Mouse (Mus musculus) midbrain, embryonic 15.5 days (tissue): Measurements from ENCODE around the gene Dner. TPM values are rescaled to one million over a fixed set of nuclear protein-coding genes. Genes with fewer than 3 reads are reported as not detected.

Experiments used
- ATAC-seq: fragments of 200-750 bp; cut with Nextera tagmentation; replicated peaks from 2 replicates; pipeline ENCODE4 v1.8.0; 2017; ENCODE audit warnings: moderate TSS enrichment
- H3K27ac ChIP-seq: fragments of 300-500 bp; sonication (generic); 2 replicates; pipeline ENCODE4 v1.5.1; 2015; ENCODE audit warnings: mild to moderate bottlenecking, inconsistent platforms
- H3K27me3 ChIP-seq: fragments of 300-500 bp; sonication (generic); replicated peaks from 2 replicates; pipeline ENCODE4 v1.6.1; 2015; ENCODE audit warnings: inconsistent platforms
- H3K36me3 ChIP-seq: fragments of 300-500 bp; sonication (generic); replicated peaks from 2 replicates; pipeline ENCODE4 v1.6.1; 2015; ENCODE audit warnings: inconsistent platforms
- H3K4me1 ChIP-seq: fragments of 300-500 bp; sonication (generic); 2 replicates; pipeline ENCODE4 v1.6.1; 2015; ENCODE audit warnings: inconsistent platforms
- H3K4me2 ChIP-seq: fragments of 300-500 bp; sonication (generic); 2 replicates; pipeline ENCODE4 v1.6.1; 2015; ENCODE audit warnings: inconsistent platforms, mild to moderate bottlenecking, moderate library complexity
- H3K4me3 ChIP-seq: fragments of 300-500 bp; sonication (generic); 2 replicates; pipeline ENCODE4 v1.5.1; 2015; ENCODE audit warnings: mild to moderate bottlenecking, inconsistent platforms
- H3K9ac ChIP-seq: fragments of 300-500 bp; sonication (generic); 2 replicates; pipeline ENCODE4 v1.6.1; 2015; ENCODE audit warnings: mild to moderate bottlenecking, inconsistent platforms
- H3K9me3 ChIP-seq: fragments of 300-500 bp; sonication (generic); 2 replicates; pipeline ENCODE4 v1.6.1; 2016; ENCODE audit warnings: inconsistent platforms
- WGBS: fragments of 180-500 bp; shearing (Covaris S2); methylation state at CpG from one replicate; pipeline ENCODE4 v1.1.7; 2015; ENCODE audit warnings: mixed read lengths; 5-methylcytosine and 5-hydroxymethylcytosine counted together
- polyA plus RNA-seq: library from polyadenylated mRNA; unstranded; fragments of >200 nt; fragmentation: Nextera tagmentation; extraction: Ambion mirVana; gene quantifications from 2 replicates; pipeline ENCODE4 v1.2.1, GENCODE M21; 2015

Gene Dner
- polyA plus RNA-seq, 1 experiment from 2014 or later = 291 TPM

DNA sequence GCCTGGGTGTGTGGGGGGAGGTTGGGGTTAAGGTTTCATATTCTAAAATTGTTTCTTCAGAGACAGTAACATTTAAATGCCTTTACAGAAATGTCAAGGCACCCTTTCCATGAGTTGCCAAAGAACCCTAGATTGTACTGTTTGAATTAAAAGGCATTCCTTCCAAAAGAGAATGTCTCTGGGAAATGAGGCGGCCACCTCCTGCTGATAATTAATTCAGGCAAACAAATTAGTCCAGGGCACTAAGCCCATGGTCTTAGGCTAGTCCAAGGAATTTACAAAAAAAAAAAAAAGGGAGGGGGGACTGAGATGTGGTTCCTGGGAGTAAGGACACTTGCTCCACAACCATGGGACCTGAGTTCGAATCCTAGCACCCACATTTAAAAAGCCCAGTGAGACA is 273.1 kb downstream of the Dner start:
- Histone ChIP-seq H3K27me3 (no peaks in the 10 kb centered on the region), H3K36me3 (0 out of 2 replicates have a peak, but pooled peaks cover 2% of the 10 kb centered on the region)
- 63% methylated on average over 2 of the region's 2 CpGs for WGBS

DNA sequence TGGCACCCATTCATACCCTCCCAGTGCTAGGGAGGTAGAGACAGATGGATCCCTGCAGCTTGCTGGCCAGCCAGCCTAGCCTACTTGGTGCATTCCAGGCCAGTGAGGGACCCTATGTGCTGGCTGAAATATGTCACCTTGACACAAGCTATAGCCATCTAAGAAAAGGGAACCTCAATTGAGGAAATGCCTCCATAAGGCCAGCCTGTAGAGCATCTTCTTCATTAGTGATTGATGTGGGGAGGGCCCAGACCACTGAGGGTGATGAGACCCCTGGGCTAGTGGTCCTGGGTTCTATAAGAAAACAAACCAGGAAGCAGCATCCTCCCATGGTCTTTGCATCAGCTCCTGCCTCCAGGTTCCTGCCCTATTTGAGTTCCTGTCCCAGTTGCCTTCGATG is 274.2 kb downstream of the Dner start:
- no peak overlapping the region for H3K4me2 ChIP-seq
- no peak for ATAC-seq
- 0 out of 2 replicates have a peak, but pooled peaks cover 2% of the 10 kb centered on the region for H3K36me3 ChIP-seq
- no peak overlapping the region for H3K9ac ChIP-seq
- no peaks in the 10 kb centered on the region for H3K27me3 ChIP-seq
- WGBS = 92% methylated on average over 1 of the region's 1 CpGs
- no peaks in the 10 kb centered on the region for H3K4me1 ChIP-seq
- no peak overlapping the region for H3K4me3 ChIP-seq
- no peaks in the 10 kb centered on the region for H3K9me3 ChIP-seq
- H3K27ac ChIP-seq = no peak overlapping the region

More for the DNA sequence above, 273.1 kb downstream of the Dner start:
- no peak overlapping the region for H3K9ac ChIP-seq
- H3K4me3 ChIP-seq = no peak overlapping the region
- H3K9me3 ChIP-seq = no peaks in the 10 kb centered on the region
- peak; percentile 31; the same call in 1 of the 2 replicates for ATAC-seq
- no peak overlapping the region for H3K27ac ChIP-seq
- no peak overlapping the region for H3K4me2 ChIP-seq
- no peaks in the 10 kb centered on the region for H3K4me1 ChIP-seq

DNA sequence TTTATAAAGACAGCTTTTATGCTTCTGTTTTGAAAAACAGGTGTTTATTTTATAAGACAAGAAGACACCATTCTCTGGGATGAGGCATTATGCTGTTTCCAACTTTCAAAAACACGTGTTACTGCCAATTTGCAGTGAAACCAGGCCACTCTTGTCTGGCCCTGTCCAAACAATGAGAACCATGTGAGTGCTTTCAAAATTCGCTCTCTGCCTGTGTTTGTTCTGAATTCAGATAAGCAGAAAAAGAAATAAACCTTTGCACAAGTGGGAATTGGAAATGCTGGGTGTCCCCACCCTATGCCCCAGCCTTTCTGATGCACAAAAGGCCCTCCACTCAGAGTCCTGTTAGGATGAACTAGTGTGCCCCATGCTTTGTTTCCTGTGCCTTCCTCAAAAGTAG is 276.6 kb downstream of the Dner start:
- no peak overlapping the region for H3K4me2 ChIP-seq
- H3K4me3 ChIP-seq = no peak overlapping the region
- H3K27me3 ChIP-seq = no peaks in the 10 kb centered on the region
- H3K9ac ChIP-seq = no peak overlapping the region
- ATAC-seq = no peak
- H3K4me1 ChIP-seq = no peaks in the 10 kb centered on the region
- H3K36me3 ChIP-seq = no peaks in the 10 kb centered on the region
- H3K9me3 ChIP-seq = no peaks in the 10 kb centered on the region
- 62% methylated on average over 2 of the region's 2 CpGs for WGBS
- 0 out of 2 replicates have a peak overlapping the region, but pooled peaks have one; percentile 23 for H3K27ac ChIP-seq

DNA sequence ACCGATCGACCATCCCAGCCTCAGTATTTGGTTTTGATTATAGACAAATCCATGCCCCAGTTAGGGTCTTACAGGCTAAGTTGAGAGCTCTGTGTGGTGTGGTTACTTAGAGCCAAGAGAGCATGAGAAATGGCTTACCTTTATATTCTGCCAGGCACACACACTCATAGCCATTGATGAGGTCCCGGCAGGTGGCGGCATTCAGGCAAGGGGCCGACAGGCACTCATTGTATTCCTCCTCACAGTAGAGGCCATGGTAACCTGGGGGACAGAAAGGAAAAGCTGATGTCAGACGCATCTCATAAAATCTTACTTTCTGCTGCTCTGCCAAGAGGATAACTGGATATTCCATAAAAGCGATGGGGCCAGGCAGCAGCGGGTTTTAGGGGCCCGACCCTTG is 277.5 kb downstream of the Dner start:
- Histone ChIP-seq H3K27ac (no peak overlapping the region), H3K4me1 (no peaks in the 10 kb centered on the region), H3K27me3 (no peaks in the 10 kb centered on the region), H3K9ac (no peak overlapping the region), H3K4me3 (no peak overlapping the region), H3K9me3 (no peaks in the 10 kb centered on the region), H3K4me2 (no peak overlapping the region), H3K36me3 (no peaks in the 10 kb centered on the region)
- WGBS = 40% methylated on average over 9 of the region's 9 CpGs
- peak; percentile 53; the same call in 1 of the 2 replicates for ATAC-seq

DNA sequence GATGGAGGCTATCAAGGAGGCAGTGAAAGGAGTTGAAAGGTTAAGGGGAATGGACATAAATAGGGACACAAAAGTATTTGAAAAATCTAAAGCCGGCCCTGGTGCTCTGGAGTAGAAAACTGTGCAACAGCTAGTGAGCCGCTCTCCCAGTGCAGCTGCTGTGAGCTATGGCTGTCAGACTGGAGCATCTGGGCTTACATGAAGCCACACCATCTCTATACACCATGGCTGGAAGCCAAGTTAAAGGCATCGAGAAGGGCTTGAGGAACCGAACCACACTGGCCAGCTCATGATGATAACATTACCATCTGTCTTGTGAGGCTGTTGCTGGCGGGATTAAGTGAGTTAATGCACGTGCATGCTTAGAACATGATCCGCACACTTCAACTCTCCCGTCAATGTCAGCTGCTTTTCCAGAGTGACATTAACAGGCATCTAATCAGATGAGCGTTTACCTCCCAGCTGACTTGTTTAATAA is 278.2 kb downstream of the Dner start:
- 48% methylated on average over 9 of the region's 9 CpGs for WGBS

DNA sequence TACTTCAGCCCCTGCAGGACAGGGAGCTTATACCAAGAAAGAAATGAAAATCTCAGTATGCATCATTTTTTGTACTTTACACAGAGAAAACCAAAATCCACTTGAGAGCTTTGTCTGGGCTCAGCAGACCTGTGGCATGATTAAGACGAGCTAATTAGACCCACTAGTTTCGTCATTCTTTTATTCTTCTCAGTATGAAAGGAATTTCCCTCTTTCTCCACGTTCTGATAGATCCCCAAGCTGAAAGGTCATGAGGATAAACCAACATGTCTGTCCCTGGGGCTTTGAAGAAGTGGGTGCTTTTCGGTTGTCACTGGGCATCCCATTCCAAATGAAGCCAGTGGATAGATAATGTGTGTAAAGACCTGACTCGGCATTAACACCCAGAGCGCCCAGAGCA is 278.7 kb downstream of the Dner start:
- Histone ChIP-seq H3K4me3 (no peak overlapping the region), H3K27me3 (no peaks in the 10 kb centered on the region), H3K27ac (no peak overlapping the region), H3K36me3 (no peaks in the 10 kb centered on the region), H3K4me2 (no peak overlapping the region), H3K9ac (no peak overlapping the region), H3K4me1 (no peaks in the 10 kb centered on the region), H3K9me3 (no peaks in the 10 kb centered on the region)
- peak; percentile 25; the same call in 1 of the 2 replicates for ATAC-seq
- 33% methylated on average over 6 of the region's 6 CpGs for WGBS

More for the DNA sequence above, 278.2 kb downstream of the Dner start:
- H3K27me3 ChIP-seq = no peaks in the 10 kb centered on the region
- no peak overlapping the region for H3K4me2 ChIP-seq
- ATAC-seq = peak; percentile 30
- H3K9me3 ChIP-seq = no peaks in the 10 kb centered on the region
- H3K4me1 ChIP-seq = no peaks in the 10 kb centered on the region
- H3K9ac ChIP-seq = no peak overlapping the region
- H3K4me3 ChIP-seq = no peak overlapping the region
- no peak overlapping the region for H3K27ac ChIP-seq
- H3K36me3 ChIP-seq = no peaks in the 10 kb centered on the region

DNA sequence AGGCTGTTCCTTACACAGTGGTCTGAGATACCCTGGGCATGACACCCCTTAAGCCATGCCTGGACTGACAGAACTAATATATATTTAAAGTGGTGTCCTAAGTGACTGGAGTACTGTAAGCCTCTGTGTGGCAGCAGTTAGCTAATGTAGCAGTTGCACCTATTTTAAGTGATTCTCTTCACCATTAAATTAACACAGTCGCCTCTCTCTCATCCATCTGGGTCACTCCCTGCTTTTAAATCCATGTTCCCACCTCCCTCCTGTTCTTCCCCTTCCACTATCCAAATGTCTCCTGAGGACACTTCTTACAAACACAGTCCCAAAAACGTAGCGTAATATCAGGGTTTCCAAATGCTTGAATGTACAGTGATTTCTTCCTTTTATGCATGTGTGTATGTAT is 281.6 kb downstream of the Dner start:
- Histone ChIP-seq H3K4me2 (no peak overlapping the region), H3K4me1 (no peaks in the 10 kb centered on the region), H3K27ac (no peak overlapping the region), H3K9ac (no peak overlapping the region), H3K9me3 (no peaks in the 10 kb centered on the region), H3K4me3 (no peak overlapping the region), H3K27me3 (no peaks in the 10 kb centered on the region), H3K36me3 (no peaks in the 10 kb centered on the region)
- 91% methylated on average over 3 of the region's 3 CpGs for WGBS
- no peak for ATAC-seq

DNA sequence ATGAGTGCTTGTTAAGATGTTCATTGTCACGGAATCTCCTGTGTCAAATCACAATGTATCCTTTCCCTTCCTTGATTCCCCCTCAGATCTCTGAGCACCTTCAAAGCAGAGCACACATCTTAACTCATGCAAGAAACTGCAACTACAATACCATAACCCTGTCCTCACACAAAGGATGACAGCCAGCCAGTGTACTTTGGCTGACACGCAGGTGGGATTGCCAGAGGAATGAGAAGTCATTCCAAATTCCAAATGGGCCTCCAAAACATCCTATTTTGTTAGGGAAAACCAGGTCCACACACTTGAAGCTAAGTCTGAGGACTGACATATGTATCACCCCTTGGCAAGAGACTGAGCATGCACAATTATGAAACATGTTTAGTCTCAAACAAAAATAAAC is 286.5 kb downstream of the Dner start:
- no peak overlapping the region for H3K4me2 ChIP-seq
- no peak overlapping the region for H3K9ac ChIP-seq
- no peaks in the 10 kb centered on the region for H3K9me3 ChIP-seq
- H3K4me1 ChIP-seq = no peaks in the 10 kb centered on the region
- no peak overlapping the region for H3K4me3 ChIP-seq
- WGBS = 75% methylated on average over 2 of the region's 2 CpGs
- H3K27me3 ChIP-seq = no peaks in the 10 kb centered on the region
- no peak for ATAC-seq
- no peaks in the 10 kb centered on the region for H3K36me3 ChIP-seq
- no peak overlapping the region for H3K27ac ChIP-seq

DNA sequence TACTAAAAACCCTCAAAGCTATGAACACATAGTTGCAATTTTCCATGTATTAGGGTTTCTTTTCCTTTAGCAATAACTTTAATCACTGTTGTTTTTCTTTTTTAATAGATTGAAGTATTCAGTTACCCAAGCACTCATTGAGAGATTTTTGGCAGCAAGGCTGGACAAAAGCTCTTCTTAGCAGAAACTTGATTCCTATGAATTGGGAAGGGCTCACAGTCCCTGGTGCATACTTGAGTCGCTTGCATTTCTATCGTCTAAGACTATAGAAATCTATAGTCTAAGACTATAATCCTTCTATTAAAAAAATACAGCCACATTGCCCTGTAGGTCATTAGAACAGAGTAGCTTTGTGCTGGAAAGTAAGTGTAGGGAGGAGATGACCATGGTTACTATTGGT is 287.1 kb downstream of the Dner start:
- ATAC-seq = no peak
- no peaks in the 10 kb centered on the region for H3K36me3 ChIP-seq
- no peak overlapping the region for H3K4me2 ChIP-seq
- H3K27ac ChIP-seq = no peak overlapping the region
- H3K4me3 ChIP-seq = no peak overlapping the region
- no peaks in the 10 kb centered on the region for H3K4me1 ChIP-seq
- no peak overlapping the region for H3K9ac ChIP-seq
- H3K9me3 ChIP-seq = no peaks in the 10 kb centered on the region
- no peaks in the 10 kb centered on the region for H3K27me3 ChIP-seq
- 65% methylated on average over 2 of the region's 2 CpGs for WGBS

DNA sequence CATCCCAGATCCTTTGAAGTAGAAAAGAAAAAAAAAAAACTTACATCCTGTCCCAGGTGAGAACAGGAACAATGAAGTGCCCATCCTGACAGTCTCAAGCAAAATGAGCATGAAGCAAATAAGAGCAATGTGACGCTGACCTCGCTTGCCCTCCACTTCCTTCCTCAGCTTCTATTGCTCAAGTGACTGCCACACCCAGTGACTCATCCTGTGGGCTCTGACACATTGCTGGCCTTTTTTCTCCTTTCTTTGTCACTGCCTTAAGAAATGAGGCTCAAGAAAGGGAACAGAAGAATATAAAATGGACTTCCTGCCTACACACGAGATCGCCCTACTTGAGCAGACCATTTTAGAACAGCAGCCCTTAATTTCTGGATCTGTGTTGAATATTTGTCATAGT is 289.1 kb downstream of the Dner start:
- Histone ChIP-seq H3K27me3 (no peaks in the 10 kb centered on the region), H3K27ac (no peak overlapping the region), H3K4me1 (no peaks in the 10 kb centered on the region), H3K4me3 (no peak overlapping the region), H3K9ac (no peak overlapping the region), H3K4me2 (no peak overlapping the region), H3K36me3 (no peaks in the 10 kb centered on the region), H3K9me3 (no peaks in the 10 kb centered on the region)
- ATAC-seq = no peak
- 83% methylated on average over 4 of the region's 4 CpGs for WGBS

DNA sequence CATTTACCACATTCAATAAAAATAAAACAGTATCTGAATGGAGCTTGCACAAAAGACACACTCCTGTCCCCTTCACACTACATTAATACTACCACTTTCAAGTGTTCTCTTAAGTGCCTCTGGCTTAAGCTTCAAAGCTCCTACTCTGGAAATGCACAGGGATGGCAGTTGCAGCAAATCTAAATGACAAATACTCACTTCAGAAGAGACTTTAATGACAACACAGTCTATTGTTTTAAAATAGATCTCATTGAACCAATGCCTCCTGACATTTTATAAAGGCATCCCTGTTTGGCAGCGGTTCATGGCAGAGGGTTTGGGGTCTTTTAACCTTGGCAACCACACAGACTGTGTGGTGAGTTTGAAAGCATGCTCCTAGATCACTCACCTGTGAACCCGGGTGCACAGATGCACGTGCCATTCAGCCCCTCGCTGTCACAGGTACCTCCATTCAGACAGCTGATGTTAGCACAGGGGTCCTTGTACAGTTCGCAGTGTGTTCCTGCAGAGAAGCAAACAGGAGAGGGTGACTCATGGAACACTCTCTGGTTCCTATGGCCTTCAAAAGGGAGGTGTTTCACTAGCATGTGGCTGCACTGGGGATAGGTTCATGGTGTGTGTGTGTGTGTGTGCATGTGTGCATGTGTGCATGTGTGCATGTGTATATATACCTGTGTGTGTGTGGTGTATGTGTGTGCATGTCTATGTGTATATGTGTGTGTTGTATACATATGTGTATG is 290.3 kb downstream of the Dner start:
- Histone ChIP-seq H3K27me3 (no peaks in the 10 kb centered on the region), H3K4me2 (no peak overlapping the region), H3K9me3 (no peaks in the 10 kb centered on the region), H3K36me3 (no peaks in the 10 kb centered on the region), H3K4me1 (no peaks in the 10 kb centered on the region), H3K9ac (no peak overlapping the region), H3K27ac (no peak overlapping the region), H3K4me3 (no peak overlapping the region)
- 77% methylated on average over 5 of the region's 5 CpGs for WGBS
- ATAC-seq = peak; percentile 51; the same call in 1 of the 2 replicates

DNA sequence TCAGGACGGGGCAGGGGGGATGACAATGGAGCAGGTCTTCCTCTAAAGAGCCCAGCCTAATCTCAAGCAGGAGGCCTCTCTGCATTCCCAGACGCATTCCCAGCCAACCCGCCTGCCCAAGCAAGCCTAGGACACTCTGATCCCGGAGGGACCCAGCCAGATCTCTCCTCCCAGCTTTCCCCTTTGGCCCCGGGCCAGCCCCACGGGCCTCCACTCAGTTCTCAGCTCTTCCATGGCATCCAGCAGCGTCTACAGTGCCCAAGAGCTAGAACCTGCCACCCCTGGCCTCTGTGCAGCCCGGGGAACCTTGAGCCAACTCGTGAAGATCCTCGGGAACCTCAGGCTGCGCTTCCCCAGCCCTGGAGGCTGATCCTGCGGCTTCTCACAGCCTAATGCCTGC is 291.1 kb downstream of the Dner start:
- 46% methylated on average over 12 of the region's 12 CpGs for WGBS
- no peak overlapping the region for H3K9ac ChIP-seq
- H3K27me3 ChIP-seq = no peaks in the 10 kb centered on the region
- ATAC-seq = peak; percentile 29; the same call in 1 of the 2 replicates
- H3K9me3 ChIP-seq = no peaks in the 10 kb centered on the region
- no peaks in the 10 kb centered on the region for H3K4me1 ChIP-seq
- H3K4me2 ChIP-seq = no peak overlapping the region
- H3K27ac ChIP-seq = no peak overlapping the region
- H3K4me3 ChIP-seq = no peak overlapping the region
- no peaks in the 10 kb centered on the region for H3K36me3 ChIP-seq

DNA sequence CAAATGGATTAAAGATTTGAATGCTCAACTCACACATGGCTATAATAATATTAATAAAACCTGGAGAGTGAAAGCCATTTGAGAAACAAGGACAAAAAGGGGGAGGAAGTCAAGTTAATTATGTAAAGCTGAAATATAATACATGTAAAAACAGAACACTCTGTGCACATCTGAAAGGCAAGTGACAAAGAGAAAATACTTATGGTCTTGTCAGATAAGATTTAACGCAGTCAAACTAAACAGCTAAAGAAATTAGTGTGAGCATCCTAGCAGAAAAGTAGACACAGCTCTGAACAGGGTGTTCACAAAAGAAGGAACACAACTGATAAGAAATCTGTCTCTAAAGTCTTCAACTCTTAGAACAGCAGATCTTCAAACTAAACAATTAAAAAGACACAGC is 293.9 kb downstream of the Dner start:
- Histone ChIP-seq H3K36me3 (no peaks in the 10 kb centered on the region), H3K27ac (no peak overlapping the region), H3K9ac (no peak overlapping the region), H3K27me3 (no peaks in the 10 kb centered on the region), H3K4me2 (no peak overlapping the region), H3K4me1 (no peaks in the 10 kb centered on the region), H3K4me3 (no peak overlapping the region), H3K9me3 (no peaks in the 10 kb centered on the region)
- ATAC-seq = no peak
- WGBS = 70% methylated on average over 1 of the region's 1 CpGs
